Mouse (Mus musculus) spleen, adult 2 months (tissue): Measurements from ENCODE around the gene B3gnt4. TPM values are rescaled to one million over a fixed set of nuclear protein-coding genes. Genes with fewer than 3 reads are reported as not detected.

Source experiments
- DNase-seq, 2 experiments: peaks; one replicate each; pipeline versions ENCODE4 v3.0.0 to v3.0.0-alpha.2; 2012 to 2021; ENCODE audit warnings: low spot score in 2 of 2, low read depth in 1 of 2
- H3K27ac ChIP-seq: fragments of 200-500 bp; 2 replicates; pipeline ENCODE4 v1.5.1; 2012; ENCODE audit warnings: low read length, inconsistent platforms; ENCODE audit not compliant: insufficient read depth
- H3K27me3 ChIP-seq: fragments of 200-500 bp; 2 replicates; pipeline ENCODE4 v1.6.1; 2012; ENCODE audit warnings: mild to moderate bottlenecking, moderate library complexity, low read length, inconsistent platforms; ENCODE audit not compliant: control insufficient read depth, insufficient read depth
- H3K36me3 ChIP-seq: fragments of 200-500 bp; 2 replicates; pipeline ENCODE4 v1.6.1; 2012; ENCODE audit warnings: mild to moderate bottlenecking, low read length, inconsistent platforms; ENCODE audit not compliant: control insufficient read depth, insufficient read depth
- H3K4me1 ChIP-seq: fragments of 200-500 bp; 2 replicates; pipeline ENCODE4 v1.6.1; 2011; ENCODE audit warnings: inconsistent platforms; ENCODE audit not compliant: control insufficient read depth, insufficient read depth, insufficient read length
- H3K4me3 ChIP-seq: fragments of 200-500 bp; 2 replicates; pipeline ENCODE4 v1.5.1; 2011; ENCODE audit warnings: mild to moderate bottlenecking, inconsistent platforms; ENCODE audit not compliant: insufficient read depth, insufficient read length; ENCODE audit errors: extremely low read depth
- CTCF ChIP-seq: fragments of 200-500 bp; IDR thresholded peaks from 2 replicates; pipeline ENCODE4 v1.5.1; 2011; ENCODE audit warnings: mild to moderate bottlenecking, inconsistent platforms; ENCODE audit not compliant: insufficient read depth, insufficient read length, insufficient replicate concordance; ENCODE audit errors: extremely low read depth
- POLR2A ChIP-seq: fragments of 200-500 bp; IDR thresholded peaks from 2 replicates; pipeline ENCODE4 v1.6.1; 2011; ENCODE audit warnings: low read depth, low read length, inconsistent platforms
- WGBS: fragments of 180-500 bp; shearing (Covaris S2); methylation state at CpG from one replicate; pipeline ENCODE4 v1.1.7; 2018; 5-methylcytosine and 5-hydroxymethylcytosine counted together
- polyA plus RNA-seq: library from polyadenylated mRNA; depleted of rRNA; stranded (reverse); fragments of >200 nt; gene quantifications from 2 replicates; pipeline ENCODE4 v1.2.3, GENCODE M21; 2012

Gene B3gnt4
- polyA plus RNA-seq, 1 experiment = 0.05 TPM

- peaks cover 3% of the 10 kb centered on the region for H3K36me3 ChIP-seq
- H3K27me3 ChIP-seq = peaks cover 6% of the 10 kb centered on the region
- peaks cover 6% of the 10 kb centered on the region; the same call in 1 of the 2 replicates for H3K4me1 ChIP-seq
- H3K27ac ChIP-seq = no peak overlapping the region
- H3K4me3 ChIP-seq = no peak overlapping the region
- TF ChIP-seq CTCF = no peak
- no peak for TF ChIP-seq POLR2A
- no peak for DNase-seq
- 84% methylated on average over 3 of the region's 3 CpGs for WGBS
These were observed 1.8 kb downstream of the B3gnt4 start for GRCm38 (mm10) chr5:123512102-123512501.

DNA sequence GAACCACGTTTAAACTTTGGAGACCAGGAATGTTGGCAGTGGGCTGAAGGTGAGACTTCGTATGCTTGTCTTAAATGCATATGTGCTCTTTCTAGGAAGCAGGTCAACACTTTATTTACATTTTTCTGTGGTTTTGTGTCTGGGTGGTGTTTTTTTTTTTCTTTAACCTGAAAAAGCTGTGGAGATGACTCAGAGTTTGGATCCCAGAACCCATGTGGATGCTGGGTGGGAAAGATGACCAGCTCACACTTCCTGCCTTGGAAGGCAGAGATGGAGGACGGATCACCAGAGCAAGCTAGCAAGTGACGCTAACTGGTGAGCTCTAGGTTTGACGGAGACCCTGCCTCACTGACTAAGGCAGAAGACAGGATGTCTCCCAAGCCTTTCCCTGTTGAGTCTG, 4.6 kb downstream of the B3gnt4 start:
- DNase-seq = no peak
- no peak overlapping the region for H3K4me3 ChIP-seq
- H3K4me1 ChIP-seq = no peaks in the 10 kb centered on the region
- TF ChIP-seq POLR2A = no peak
- no peak for TF ChIP-seq CTCF
- H3K27me3 ChIP-seq = no peaks in the 10 kb centered on the region
- no peak overlapping the region for H3K27ac ChIP-seq
- 94% methylated on average over 5 of the region's 5 CpGs for WGBS
- peaks cover 8% of the 10 kb centered on the region for H3K36me3 ChIP-seq

DNA sequence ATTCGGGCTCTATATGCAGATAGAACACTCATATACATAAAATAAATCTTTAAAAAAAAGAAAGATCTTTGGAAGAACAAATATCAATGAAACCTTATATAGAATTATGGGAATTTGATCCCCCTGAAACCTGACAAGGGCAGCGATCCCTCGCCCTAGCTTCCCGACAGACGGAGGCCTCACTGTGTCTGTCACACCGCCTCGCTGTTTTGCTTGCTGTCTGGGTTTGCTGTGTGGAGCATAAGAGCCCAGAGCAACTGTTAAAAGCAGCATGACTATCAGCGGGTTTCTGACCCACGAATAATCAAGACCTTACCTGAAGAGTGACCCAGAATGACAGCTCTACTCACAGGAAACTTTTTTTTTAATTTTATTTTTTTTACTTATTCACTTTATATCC, 10.4 kb downstream of the B3gnt4 start:
- H3K36me3 ChIP-seq = peaks cover 6% of the 10 kb centered on the region
- peaks cover 4% of the 10 kb centered on the region for H3K4me1 ChIP-seq
- no peak for DNase-seq
- no peak for TF ChIP-seq CTCF
- no peak for TF ChIP-seq POLR2A
- no peak overlapping the region for H3K4me3 ChIP-seq
- no peaks in the 10 kb centered on the region for H3K27me3 ChIP-seq
- no peak overlapping the region for H3K27ac ChIP-seq
- WGBS = 95% methylated on average over 9 of the region's 9 CpGs

- no peak for DNase-seq
- Histone ChIP-seq H3K4me1 (peaks cover 4% of the 10 kb centered on the region), H3K27me3 (no peaks in the 10 kb centered on the region), H3K27ac (no peak overlapping the region), H3K4me3 (no peak overlapping the region), H3K36me3 (peaks cover 6% of the 10 kb centered on the region)
- WGBS = 93% methylated on average over 1 of the region's 1 CpGs
- TF ChIP-seq CTCF (no peak), POLR2A (no peak)
These were observed 11.4 kb downstream of the B3gnt4 start for GRCm38 (mm10) chr5:123521621-123522020.

DNA sequence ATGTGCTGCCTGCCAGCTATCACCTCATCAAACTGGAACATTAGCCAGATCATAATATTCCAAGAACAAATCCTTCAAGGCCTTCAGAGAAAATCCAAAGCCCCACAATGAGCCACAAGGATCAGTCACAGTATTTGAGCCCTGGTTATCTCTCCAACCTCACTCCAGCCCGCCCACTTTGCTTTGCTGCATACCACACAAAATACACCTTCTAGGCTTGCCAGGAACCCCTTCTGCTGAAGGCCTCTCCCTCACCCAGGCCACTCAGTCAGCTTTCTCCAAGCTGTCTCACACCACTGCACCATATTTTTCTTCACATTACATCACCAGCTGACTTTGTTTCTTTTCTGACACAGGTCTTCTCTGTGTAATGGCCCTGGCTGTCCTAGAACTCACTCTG, 11.9 kb downstream of the B3gnt4 start:
- H3K4me3 ChIP-seq = no peak overlapping the region

DNA sequence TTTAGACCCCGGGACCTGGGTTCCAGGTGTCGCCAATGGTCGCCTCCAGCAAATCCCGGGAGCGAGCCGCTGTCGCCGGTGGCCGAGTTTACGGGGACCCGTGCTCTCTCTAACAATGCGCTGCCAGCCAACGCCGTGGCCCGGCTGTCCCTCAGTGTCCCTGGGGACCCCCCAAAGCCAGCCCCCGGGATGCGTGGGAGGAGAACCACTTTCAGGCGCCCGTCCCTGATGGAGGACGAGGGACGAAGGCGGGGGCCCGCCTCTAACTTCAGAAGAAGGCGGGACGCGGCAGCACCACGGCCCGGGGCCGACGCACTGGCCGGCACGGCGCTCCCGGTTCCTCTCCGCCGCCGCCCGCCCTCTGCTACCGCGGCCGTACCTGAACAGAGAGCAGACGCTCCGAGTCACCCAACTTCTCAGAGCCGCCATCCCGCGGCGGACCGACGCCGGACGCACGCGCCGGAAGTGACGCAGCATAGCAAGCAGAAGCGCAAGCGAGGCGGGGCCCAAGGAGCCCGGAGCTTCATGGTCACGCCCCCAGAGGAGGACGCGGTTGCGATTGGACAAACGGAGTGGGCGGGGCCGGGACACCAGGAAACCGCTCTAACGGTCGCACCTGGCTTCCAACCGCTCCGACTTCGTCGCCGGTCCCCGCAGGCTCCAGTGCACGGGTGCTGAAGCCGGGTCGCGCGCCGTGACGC, 13.6 kb downstream of the B3gnt4 start, which contains the start of gene Diablo:
TSS of gene Diablo (minus strand) at position 485 of the 701 bp plus-strand sequence.
- Histone ChIP-seq H3K4me1 (peaks cover 4% of the 10 kb centered on the region), H3K36me3 (peaks cover 3% of the 10 kb centered on the region), H3K27ac (peak within 1 kb of the TSS; percentile 79), H3K27me3 (no peaks in the 10 kb centered on the region), H3K4me3 (peak within 1 kb of the TSS; percentile 98)
- DNase-seq = peak; percentile 98 to 99
- TF ChIP-seq POLR2A = peak; percentile 93
- TF ChIP-seq CTCF = no peak
- under 1% methylated on average over 82 of the region's 82 CpGs for WGBS

More for the DNA sequence above, 11.9 kb downstream of the B3gnt4 start:
- H3K27ac ChIP-seq = no peak overlapping the region
- no peaks in the 10 kb centered on the region for H3K27me3 ChIP-seq
- peaks cover 5% of the 10 kb centered on the region for H3K36me3 ChIP-seq
- H3K4me1 ChIP-seq = peaks cover 4% of the 10 kb centered on the region
- 89% methylated on average over 1 of the region's 1 CpGs for WGBS
- TF ChIP-seq CTCF (no peak), POLR2A (no peak)
- no peak for DNase-seq

DNA sequence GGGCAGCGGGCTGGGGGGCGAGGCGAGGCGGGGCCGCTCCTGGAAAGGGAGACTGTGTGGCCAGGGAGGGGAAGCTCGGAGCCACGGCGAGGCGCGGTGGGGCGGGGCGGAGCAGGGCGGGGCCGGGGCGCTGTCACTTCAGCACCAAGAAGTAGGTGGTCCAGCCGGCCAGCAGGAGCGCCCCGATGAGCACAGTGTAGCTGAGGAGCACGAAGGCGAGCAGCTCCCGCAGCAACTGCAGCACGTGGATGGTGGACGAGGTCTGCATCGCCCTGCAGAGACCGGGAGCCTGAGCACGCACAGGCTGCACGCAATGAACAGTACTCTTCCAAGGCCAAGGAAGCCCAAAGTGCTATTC, 14.1 kb downstream of the B3gnt4 start:
- Histone ChIP-seq H3K4me3 (peak overlapping the region; percentile 98), H3K27ac (no peak overlapping the region)

More for the DNA sequence above, 14.1 kb downstream of the B3gnt4 start:
- H3K4me1 ChIP-seq = peaks cover 4% of the 10 kb centered on the region
- 4% methylated on average over 26 of the region's 27 CpGs for WGBS
- H3K27me3 ChIP-seq = no peaks in the 10 kb centered on the region
- peaks cover 3% of the 10 kb centered on the region for H3K36me3 ChIP-seq
- TF ChIP-seq CTCF = no peak
- no peak for TF ChIP-seq POLR2A
- no peak for DNase-seq
